Mouse (Mus musculus) E14TG2a.4 (cell line): ENCODE measurements around the gene Focad.

Experiments
- H3K27me3 ChIP-seq: 2 replicates; pipeline ENCODE4 v1.6.1; 2014; ENCODE audit warnings: low read length, control low read depth; ENCODE audit not compliant: insufficient read depth
- H3K36me3 ChIP-seq: 2 replicates; pipeline ENCODE4 v1.6.1; 2014; ENCODE audit warnings: low read length, control low read depth; ENCODE audit not compliant: insufficient read depth
- H3K4me1 ChIP-seq: replicated peaks from 2 replicates; pipeline ENCODE4 v1.6.1; 2014; ENCODE audit warnings: low read depth, low read length, control low read depth
- H3K4me3 ChIP-seq: replicated peaks from 2 replicates; pipeline ENCODE4 v1.5.1; 2014; ENCODE audit warnings: mild to moderate bottlenecking, low read length
- H3K9me3 ChIP-seq: 2 replicates; pipeline ENCODE4 v1.6.1; 2014; ENCODE audit warnings: low read length, control low read depth
- CTCF ChIP-seq: conservative IDR thresholded peaks from 2 replicates; pipeline ENCODE4 v1.5.1; 2014; ENCODE audit warnings: low read length
- NANOG ChIP-seq: IDR thresholded peaks from 2 replicates; pipeline ENCODE4 v1.6.1; 2014; ENCODE audit warnings: borderline replicate concordance, low read length, mixed read lengths
- POU5F1 ChIP-seq: IDR thresholded peaks from 2 replicates; pipeline ENCODE4 v1.6.1; 2014; ENCODE audit warnings: low read length, borderline replicate concordance

Gene Focad

GRCm38 (mm10) chr4:88194256-88194655 is 99.8 kb downstream of the Focad start:
- TF ChIP-seq CTCF (no peak), POU5F1 (no peak), NANOG (no peak)
- H3K4me3 ChIP-seq, result no peak overlapping the region
- H3K36me3 ChIP-seq, result no peaks in the 10 kb centered on the region
- no peaks in the 10 kb centered on the region for H3K9me3 ChIP-seq
- no peaks in the 10 kb centered on the region for H3K27me3 ChIP-seq
- H3K4me1 ChIP-seq, result no peaks in the 10 kb centered on the region

GRCm38 (mm10) chr4:88195898-88196495 is 101.6 kb downstream of the Focad start:
- TF ChIP-seq NANOG (no peak), CTCF (no peak), POU5F1 (no peak)
- no peaks in the 10 kb centered on the region for H3K27me3 ChIP-seq
- no peaks in the 10 kb centered on the region for H3K4me1 ChIP-seq

GRCm38 (mm10) chr4:88196500-88196912 is 102.1 kb downstream of the Focad start:
- no peak overlapping the region for H3K4me3 ChIP-seq
- H3K36me3 ChIP-seq, result no peaks in the 10 kb centered on the region
- no peaks in the 10 kb centered on the region for H3K27me3 ChIP-seq
- TF ChIP-seq NANOG (no peak), POU5F1 (no peak), CTCF (no peak)
- H3K4me1 ChIP-seq, result peaks cover 2% of the 10 kb centered on the region; the same call in 1 of the 2 replicates
- no peaks in the 10 kb centered on the region for H3K9me3 ChIP-seq

More at GRCm38 (mm10) chr4:88195898-88196495, 101.6 kb downstream of the Focad start:
- Histone ChIP-seq H3K9me3 (no peaks in the 10 kb centered on the region), H3K36me3 (no peaks in the 10 kb centered on the region), H3K4me3 (no peak overlapping the region)

DNA sequence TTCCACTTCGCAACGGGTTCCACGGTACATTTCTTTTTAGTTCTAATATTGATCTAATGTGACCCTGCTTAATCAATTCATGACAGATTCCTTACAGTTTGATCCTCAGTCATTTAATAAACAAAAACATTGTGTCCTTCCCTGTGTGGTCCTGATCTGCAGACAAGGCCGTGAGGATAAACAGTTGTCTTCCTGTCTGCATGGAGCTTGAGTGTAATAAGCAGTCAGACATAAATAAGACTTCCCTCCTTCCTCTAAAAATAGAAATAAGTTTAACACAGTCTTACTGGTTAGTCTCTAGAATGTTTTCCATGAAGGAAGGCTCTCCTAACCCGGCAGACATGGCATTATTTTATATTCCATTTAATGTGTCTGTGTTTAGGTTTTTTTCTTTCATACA is 102.8 kb downstream of the Focad start:
- Histone ChIP-seq H3K9me3 (no peaks in the 10 kb centered on the region), H3K27me3 (no peaks in the 10 kb centered on the region), H3K4me3 (no peak overlapping the region), H3K36me3 (no peaks in the 10 kb centered on the region), H3K4me1 (peaks cover 5% of the 10 kb centered on the region; the same call in 1 of the 2 replicates)
- TF ChIP-seq NANOG, result no peak
- no peak for TF ChIP-seq CTCF
- TF ChIP-seq POU5F1, result no peak

- Histone ChIP-seq H3K36me3 (no peaks in the 10 kb centered on the region), H3K27me3 (no peaks in the 10 kb centered on the region), H3K9me3 (no peaks in the 10 kb centered on the region), H3K4me1 (peaks cover 5% of the 10 kb centered on the region; the same call in 1 of the 2 replicates), H3K4me3 (no peak overlapping the region)
- TF ChIP-seq POU5F1, result no peak
- no peak for TF ChIP-seq CTCF
- TF ChIP-seq NANOG, result no peak
Observed at GRCm38 (mm10) chr4:88199186-88199585, 104.8 kb downstream of the Focad start.

DNA sequence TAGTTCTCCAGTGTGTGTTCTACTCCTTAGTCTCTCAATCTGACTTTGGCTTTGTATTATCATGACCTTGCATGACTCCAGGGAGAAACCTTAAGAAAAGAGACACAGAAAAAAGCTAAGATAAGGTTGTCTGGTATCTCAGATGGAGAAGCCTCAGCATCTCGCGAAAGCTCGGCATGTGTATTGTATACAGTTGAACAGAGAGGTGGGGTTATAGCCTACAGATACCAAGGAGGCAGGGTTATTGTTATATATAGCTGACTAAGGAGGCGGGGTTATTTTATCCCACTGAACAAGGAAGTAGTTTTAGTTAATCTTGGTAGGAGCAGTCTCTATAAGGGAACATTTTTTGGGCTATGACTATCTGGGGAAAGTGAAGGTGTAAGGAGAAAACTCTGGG is 106.6 kb downstream of the Focad start:
- H3K36me3 ChIP-seq, result no peaks in the 10 kb centered on the region
- TF ChIP-seq NANOG, result no peak
- no peak for TF ChIP-seq POU5F1
- TF ChIP-seq CTCF, result no peak
- H3K4me1 ChIP-seq, result peaks cover 11% of the 10 kb centered on the region; the same call in 1 of the 2 replicates
- no peaks in the 10 kb centered on the region for H3K27me3 ChIP-seq
- H3K4me3 ChIP-seq, result no peak overlapping the region
- H3K9me3 ChIP-seq, result no peaks in the 10 kb centered on the region

- H3K4me1 ChIP-seq, result 0 out of 2 replicates have a peak, but pooled peaks cover 5% of the 10 kb centered on the region
- no peak overlapping the region for H3K4me3 ChIP-seq
- no peaks in the 10 kb centered on the region for H3K27me3 ChIP-seq
- H3K9me3 ChIP-seq, result no peaks in the 10 kb centered on the region
- H3K36me3 ChIP-seq, result no peaks in the 10 kb centered on the region
- TF ChIP-seq POU5F1, result no peak
- TF ChIP-seq CTCF, result no peak
- no peak for TF ChIP-seq NANOG
Observed at GRCm38 (mm10) chr4:88208676-88209075, 114.2 kb downstream of the Focad start.

DNA sequence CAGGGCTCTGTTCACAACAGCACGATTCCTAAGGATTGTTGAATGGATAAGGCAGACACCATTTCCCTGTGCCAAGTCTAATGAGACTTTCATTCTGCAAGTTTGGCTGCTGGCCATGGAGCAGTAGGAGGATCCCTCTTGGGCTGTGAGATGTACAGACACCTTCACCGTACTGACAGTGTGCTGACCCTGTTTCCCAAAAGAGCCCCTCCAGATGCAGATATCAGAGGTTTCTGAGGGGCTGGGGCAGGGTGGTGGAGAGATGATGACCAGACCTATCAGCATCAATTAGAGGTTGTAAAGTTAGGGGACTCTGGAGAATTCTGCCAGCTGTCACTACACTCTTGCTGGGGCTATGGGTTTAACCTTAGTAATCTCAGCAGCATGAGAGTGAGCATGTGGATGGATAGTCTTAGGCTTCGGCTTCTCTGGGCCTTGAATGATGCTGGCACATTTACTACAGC is 115.0 kb downstream of the Focad start:
- Histone ChIP-seq H3K27me3 (no peaks in the 10 kb centered on the region), H3K36me3 (no peaks in the 10 kb centered on the region), H3K4me3 (no peak overlapping the region), H3K4me1 (0 out of 2 replicates have a peak, but pooled peaks cover 5% of the 10 kb centered on the region), H3K9me3 (no peaks in the 10 kb centered on the region)
- TF ChIP-seq CTCF (no peak), NANOG (no peak)

GRCm38 (mm10) chr4:88210602-88211001 is 116.2 kb downstream of the Focad start:
- H3K4me1 ChIP-seq, result no peaks in the 10 kb centered on the region
- H3K36me3 ChIP-seq, result no peaks in the 10 kb centered on the region
- H3K4me3 ChIP-seq, result no peak overlapping the region
- H3K9me3 ChIP-seq, result no peaks in the 10 kb centered on the region
- TF ChIP-seq POU5F1, result no peak
- no peak for TF ChIP-seq NANOG
- no peak for TF ChIP-seq CTCF
- no peaks in the 10 kb centered on the region for H3K27me3 ChIP-seq
